Mouse (Mus musculus) bone marrow, adult 2 months (tissue): ENCODE measurements at regions not wholly inside any gene's neighbourhood (a gene's known extent, or its start where the extent isn't known, plus 50 kb on each side); places are given as distances from the start of the nearest gene placed in this dataset.
A peak's percentile ranks its signal among the peaks of the same experiment; 100 is the strongest.

Experiments used
- H3K27ac ChIP-seq: fragments of 200-500 bp; 2 replicates; pipeline ENCODE4 v1.5.1; 2012; ENCODE audit warnings: low read depth, mild to moderate bottlenecking, control low read depth, inconsistent platforms, low read length; ENCODE audit not compliant: control insufficient read depth, poor library complexity, insufficient read depth
- H3K4me1 ChIP-seq: fragments of 200-500 bp; 2 replicates; pipeline ENCODE4 v1.6.1; 2011; ENCODE audit warnings: low read length; ENCODE audit not compliant: control insufficient read depth, insufficient read depth
- H3K4me3 ChIP-seq: fragments of 200-500 bp; replicated peaks from 2 replicates; pipeline ENCODE3; 2011; ENCODE audit warnings: mild to moderate bottlenecking, low read depth, low read length, control low read depth; ENCODE audit not compliant: control insufficient read depth
- CTCF ChIP-seq: fragments of 200-500 bp; IDR thresholded peaks from 2 replicates; pipeline ENCODE4 v1.5.1; 2011; ENCODE audit warnings: low read length, control low read depth; ENCODE audit not compliant: control insufficient read depth, insufficient read depth
- POLR2A ChIP-seq: fragments of 200-500 bp; IDR thresholded peaks from 2 replicates; pipeline ENCODE4 v1.6.1; 2011; ENCODE audit warnings: low read depth, mild to moderate bottlenecking, control low read depth, low read length, borderline replicate concordance; ENCODE audit not compliant: control insufficient read depth
- WGBS: fragments of 180-500 bp; shearing (Covaris S2); methylation state at CpG from one replicate; pipeline ENCODE4 v1.1.7; 2018; 5-methylcytosine and 5-hydroxymethylcytosine counted together

- 85% methylated on average over 6 of the region's 6 CpGs for WGBS
- H3K4me3 ChIP-seq = no peak overlapping the region
- no peak for TF ChIP-seq POLR2A
- TF ChIP-seq CTCF = no peak
- no peaks in the 10 kb centered on the region for H3K4me1 ChIP-seq
- no peak overlapping the region for H3K27ac ChIP-seq
These were observed 133.1 kb upstream of the Zc3h12c start for GRCm38 (mm10) chr9:52301521-52301920.

GRCm38 (mm10) chr9:52298329-52298728, 130.0 kb upstream of the Zc3h12c start:
- H3K4me3 ChIP-seq = no peak overlapping the region
- no peak overlapping the region for H3K27ac ChIP-seq
- H3K4me1 ChIP-seq = no peaks in the 10 kb centered on the region
- WGBS = 1% methylated on average over 6 of the region's 6 CpGs
- TF ChIP-seq CTCF (0 out of 2 replicates have a peak, but pooled peaks have one; percentile 17), POLR2A (no peak)

- 71% methylated on average over 8 of the region's 8 CpGs for WGBS
- TF ChIP-seq POLR2A (no peak), CTCF (no peak)
These were observed 126.3 kb upstream of the Zc3h12c start for GRCm38 (mm10) chr9:52294699-52295098.

GRCm38 (mm10) chr9:52289069-52289468, 120.7 kb upstream of the Zc3h12c start:
- Histone ChIP-seq H3K4me3 (no peak overlapping the region), H3K27ac (no peak overlapping the region), H3K4me1 (no peaks in the 10 kb centered on the region)
- no peak for TF ChIP-seq POLR2A
- TF ChIP-seq CTCF = no peak
- WGBS = 42% methylated on average over 4 of the region's 4 CpGs

More at GRCm38 (mm10) chr9:52294699-52295098, 126.3 kb upstream of the Zc3h12c start:
- Histone ChIP-seq H3K4me1 (no peaks in the 10 kb centered on the region), H3K27ac (no peak overlapping the region), H3K4me3 (no peak overlapping the region)

GRCm38 (mm10) chr9:52287761-52288275, 119.4 kb upstream of the Zc3h12c start:
- Histone ChIP-seq H3K4me1 (no peaks in the 10 kb centered on the region), H3K4me3 (no peak overlapping the region), H3K27ac (no peak overlapping the region)
- WGBS = 20% methylated on average over 7 of the region's 7 CpGs
- TF ChIP-seq POLR2A = no peak
- TF ChIP-seq CTCF = no peak

GRCm38 (mm10) chr9:52287246-52287651, 118.9 kb upstream of the Zc3h12c start:
- no peak overlapping the region for H3K27ac ChIP-seq
- TF ChIP-seq CTCF (0 out of 2 replicates have a peak, but pooled peaks have one; percentile 16), POLR2A (no peak)
- no peaks in the 10 kb centered on the region for H3K4me1 ChIP-seq
- 8% methylated on average over 10 of the region's 10 CpGs for WGBS
- no peak overlapping the region for H3K4me3 ChIP-seq

GRCm38 (mm10) chr9:52286104-52286503, 117.7 kb upstream of the Zc3h12c start:
- WGBS = 85% methylated on average over 1 of the region's 1 CpGs
- no peak overlapping the region for H3K4me3 ChIP-seq
- TF ChIP-seq CTCF (no peak), POLR2A (no peak)
- no peak overlapping the region for H3K27ac ChIP-seq
- no peaks in the 10 kb centered on the region for H3K4me1 ChIP-seq

- 34% methylated on average over 2 of the region's 2 CpGs for WGBS
- no peaks in the 10 kb centered on the region; the same call in 1 of the 2 replicates for H3K4me1 ChIP-seq
- H3K27ac ChIP-seq = no peak overlapping the region
- no peak for TF ChIP-seq POLR2A
- TF ChIP-seq CTCF = no peak
- no peak overlapping the region for H3K4me3 ChIP-seq
These were observed 115.2 kb upstream of the Zc3h12c start for GRCm38 (mm10) chr9:52283558-52283957.

GRCm38 (mm10) chr9:52280995-52281394, 112.6 kb upstream of the Zc3h12c start:
- no peak overlapping the region for H3K27ac ChIP-seq
- WGBS = 38% methylated on average over 5 of the region's 5 CpGs

More at GRCm38 (mm10) chr9:52280995-52281394, 112.6 kb upstream of the Zc3h12c start:
- Histone ChIP-seq H3K4me3 (no peak overlapping the region), H3K4me1 (no peaks in the 10 kb centered on the region; the same call in 1 of the 2 replicates)
- TF ChIP-seq POLR2A (no peak), CTCF (no peak)
